Mouse (Mus musculus): ENCODE measurements at regions not wholly inside any gene's neighbourhood (a gene's known extent, or its start where the extent isn't known, plus 50 kb on each side); places are given as distances from the start of the nearest gene placed in this dataset.

DNA sequence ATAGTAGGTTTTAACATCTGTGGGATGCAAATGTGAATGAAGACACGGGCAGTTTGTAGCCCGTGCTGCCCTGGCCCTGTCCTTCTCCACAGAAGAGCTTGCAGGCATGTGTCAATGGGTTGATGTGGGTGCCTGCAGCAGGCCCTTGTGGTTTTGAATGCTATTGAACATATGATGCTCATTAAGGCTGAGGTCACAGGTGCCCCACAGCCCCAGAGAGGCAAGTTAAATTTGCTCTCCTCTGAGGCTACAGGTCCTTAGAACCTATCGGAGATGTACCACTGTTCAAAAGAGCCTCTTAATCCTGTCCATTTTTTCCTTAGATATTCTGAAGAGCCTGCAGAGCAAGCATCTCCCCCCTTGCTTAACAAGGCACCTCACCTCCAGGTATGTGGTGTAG, 71.7 kb upstream of the Dlg1 start:
- peak overlapping the region; percentile 38; the same call in 1 of the 2 replicates for H3K27ac ChIP-seq (ENCODE audit: low read depth, low read length)
- no peak for TF ChIP-seq CTCF (IDR thresholded peaks at IDR 0.05)
- H3K4me2 ChIP-seq (ENCODE audit: low read depth, low read length, poor library complexity, severe bottlenecking) = no peak overlapping the region
- WGBS = 66% methylated on average over 3 of the region's 3 CpGs
- no peaks in the 10 kb centered on the region for H3K36me3 ChIP-seq (ENCODE audit: insufficient read depth, low read length)
- H3K4me1 ChIP-seq (ENCODE audit: insufficient read depth, low read length) = peaks cover 14% of the 10 kb centered on the region
- no peak overlapping the region for H3K9ac ChIP-seq (replicated peaks; ENCODE audit: low read length, poor library complexity, severe bottlenecking)
- DNase-seq (ENCODE audit: low spot score) = no peak
- no peaks in the 10 kb centered on the region for H3K9me3 ChIP-seq (ENCODE audit: low read length)
- ATAC-seq (ENCODE audit: low FRiP score) = 0 out of 2 replicates have a peak, but pooled peaks have one; percentile 35
- H3K27me3 ChIP-seq (ENCODE audit: insufficient read depth, low read length) = no peaks in the 10 kb centered on the region
- no peak overlapping the region for H3K4me3 ChIP-seq (ENCODE audit: low read depth, low read length)

DNA sequence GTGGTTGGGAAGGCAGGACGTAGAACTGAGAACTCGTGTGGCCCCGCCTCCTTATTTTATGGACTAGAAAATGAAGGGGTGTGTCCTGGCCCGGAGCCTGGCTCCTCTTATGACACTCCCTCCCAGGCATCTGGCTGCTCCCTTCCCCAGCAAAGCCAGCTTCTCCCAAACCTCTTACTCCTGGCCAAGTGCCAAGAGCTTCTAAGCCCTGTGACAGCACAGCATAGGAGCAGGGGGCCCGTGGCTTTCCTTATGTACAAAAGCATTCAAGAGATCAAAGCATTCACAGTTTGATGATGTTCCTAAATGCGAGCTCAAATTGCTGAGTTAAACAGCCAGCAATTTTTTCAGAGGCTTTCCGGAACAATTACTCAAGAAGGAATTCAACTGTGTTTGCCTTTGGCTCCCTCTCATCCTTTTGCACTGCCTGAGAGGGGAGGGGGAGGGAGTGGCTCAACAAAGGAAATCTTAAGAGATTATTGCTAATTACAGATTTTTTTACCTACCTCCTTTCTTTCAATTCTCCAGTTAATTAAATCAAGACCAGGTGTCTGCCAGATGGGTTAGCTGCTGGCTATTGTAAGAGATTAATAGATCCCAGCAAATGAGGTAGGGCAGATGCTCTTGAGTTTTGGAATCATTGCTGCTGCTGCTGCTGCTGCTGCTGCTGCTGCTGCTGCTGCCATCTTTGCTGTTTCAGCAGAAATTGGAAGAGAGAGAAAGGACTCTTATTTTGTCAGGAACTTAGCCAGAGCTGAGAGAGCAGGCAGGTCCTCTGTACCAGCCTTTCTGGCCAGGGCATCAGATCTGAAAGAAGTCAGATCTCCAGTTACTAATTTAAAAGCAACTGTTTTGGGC, 71.0 kb upstream of the Dlg1 start:
- peak overlapping the region; percentile 39 for H3K27ac ChIP-seq (ENCODE audit: low read depth, low read length)
- WGBS = 7% methylated on average over 7 of the region's 7 CpGs
- no peaks in the 10 kb centered on the region for H3K9me3 ChIP-seq (ENCODE audit: low read length)
- H3K4me2 ChIP-seq (ENCODE audit: low read depth, low read length, poor library complexity, severe bottlenecking) = peak overlapping the region; percentile 16; the same call in 1 of the 2 replicates
- no peak for TF ChIP-seq CTCF (IDR thresholded peaks at IDR 0.05)
- H3K4me3 ChIP-seq (ENCODE audit: low read depth, low read length) = no peak overlapping the region
- peak; percentile 88 for ATAC-seq (ENCODE audit: low FRiP score)
- no peaks in the 10 kb centered on the region for H3K27me3 ChIP-seq (ENCODE audit: insufficient read depth, low read length)
- H3K36me3 ChIP-seq (ENCODE audit: insufficient read depth, low read length) = no peaks in the 10 kb centered on the region
- peak; percentile 95 for DNase-seq (ENCODE audit: low spot score)
- peaks cover 14% of the 10 kb centered on the region for H3K4me1 ChIP-seq (ENCODE audit: insufficient read depth, low read length)
- no peak overlapping the region for H3K9ac ChIP-seq (replicated peaks; ENCODE audit: low read length, poor library complexity, severe bottlenecking)

DNA sequence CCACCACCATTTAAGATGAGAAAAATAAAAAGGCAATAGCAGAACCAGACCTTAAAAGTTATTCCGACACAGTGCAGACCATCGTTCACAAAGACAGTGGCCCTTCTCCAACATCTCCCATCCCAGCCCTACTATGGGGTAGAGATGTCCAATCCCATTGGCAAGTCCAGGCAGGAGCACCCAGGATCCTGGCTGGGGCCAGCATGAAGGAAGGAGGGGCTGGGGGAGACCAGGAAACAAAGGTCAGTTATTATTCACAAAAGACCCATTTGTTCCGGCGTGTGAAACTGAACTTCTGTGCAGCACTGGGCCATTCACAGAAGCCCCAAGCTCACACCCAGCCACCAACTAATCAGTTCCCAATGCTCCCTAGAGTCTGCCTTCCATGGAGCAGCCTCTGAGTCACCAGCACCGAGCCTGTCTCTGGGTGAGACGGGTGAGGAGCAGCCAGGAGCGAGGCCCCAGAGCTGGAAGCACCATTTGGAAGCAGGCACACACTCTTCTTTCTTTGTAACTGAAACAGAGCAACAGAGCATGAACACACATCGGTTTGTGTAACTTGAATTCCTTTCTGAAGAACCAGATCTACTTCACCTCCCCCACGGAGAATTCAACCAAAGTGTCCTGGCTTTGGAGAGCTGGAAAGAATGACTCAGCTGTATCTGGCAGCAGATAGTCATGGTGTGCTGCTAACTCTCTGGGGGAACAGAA, 70.1 kb upstream of the Dlg1 start:
- no peak for ATAC-seq (ENCODE audit: low FRiP score)
- Histone ChIP-seq H3K27me3 (ENCODE audit: insufficient read depth, low read length) (no peaks in the 10 kb centered on the region), H3K4me1 (ENCODE audit: insufficient read depth, low read length) (peaks cover 14% of the 10 kb centered on the region), H3K27ac (ENCODE audit: low read depth, low read length) (peak overlapping the region; percentile 39), H3K9me3 (ENCODE audit: low read length) (no peaks in the 10 kb centered on the region), H3K4me3 (ENCODE audit: low read depth, low read length) (no peak overlapping the region), H3K4me2 (ENCODE audit: low read depth, low read length, poor library complexity, severe bottlenecking) (no peak overlapping the region), H3K9ac (replicated peaks; ENCODE audit: low read length, poor library complexity, severe bottlenecking) (no peak overlapping the region), H3K36me3 (ENCODE audit: insufficient read depth, low read length) (no peaks in the 10 kb centered on the region)
- WGBS = 33% methylated on average over 9 of the region's 9 CpGs
- TF ChIP-seq CTCF (IDR thresholded peaks at IDR 0.05) = no peak
- DNase-seq (ENCODE audit: low spot score) = peak; percentile 39

- TF ChIP-seq CTCF (IDR thresholded peaks at IDR 0.05) = no peak
- Histone ChIP-seq H3K27ac (ENCODE audit: low read depth, low read length) (no peak overlapping the region), H3K9ac (replicated peaks; ENCODE audit: low read length, poor library complexity, severe bottlenecking) (no peak overlapping the region), H3K4me2 (ENCODE audit: low read depth, low read length, poor library complexity, severe bottlenecking) (no peak overlapping the region), H3K36me3 (ENCODE audit: insufficient read depth, low read length) (no peaks in the 10 kb centered on the region), H3K4me1 (ENCODE audit: insufficient read depth, low read length) (peaks cover 3% of the 10 kb centered on the region; the same call in 1 of the 2 replicates), H3K4me3 (ENCODE audit: low read depth, low read length) (no peak overlapping the region), H3K27me3 (ENCODE audit: insufficient read depth, low read length) (no peaks in the 10 kb centered on the region), H3K9me3 (ENCODE audit: low read length) (no peaks in the 10 kb centered on the region)
- WGBS = 77% methylated on average over 5 of the region's 5 CpGs
- DNase-seq (ENCODE audit: low spot score) = no peak
- no peak for ATAC-seq (ENCODE audit: low FRiP score)
Measured at GRCm38 (mm10) chr16:31597965-31598364, 65.3 kb upstream of the Dlg1 start.

GRCm38 (mm10) chr16:31598409-31598988, 64.7 kb upstream of the Dlg1 start:
- Histone ChIP-seq H3K27ac (ENCODE audit: low read depth, low read length) (no peak overlapping the region), H3K4me1 (ENCODE audit: insufficient read depth, low read length) (no peaks in the 10 kb centered on the region), H3K36me3 (ENCODE audit: insufficient read depth, low read length) (no peaks in the 10 kb centered on the region), H3K9ac (replicated peaks; ENCODE audit: low read length, poor library complexity, severe bottlenecking) (no peak overlapping the region), H3K4me2 (ENCODE audit: low read depth, low read length, poor library complexity, severe bottlenecking) (no peak overlapping the region), H3K27me3 (ENCODE audit: insufficient read depth, low read length) (no peaks in the 10 kb centered on the region), H3K4me3 (ENCODE audit: low read depth, low read length) (no peak overlapping the region), H3K9me3 (ENCODE audit: low read length) (no peaks in the 10 kb centered on the region)
- TF ChIP-seq CTCF (IDR thresholded peaks at IDR 0.05) = no peak
- no peak for ATAC-seq (ENCODE audit: low FRiP score)
- no peak for DNase-seq (ENCODE audit: low spot score)
- 88% methylated on average over 9 of the region's 9 CpGs for WGBS

Data from midbrain, postnatal 0 days (tissue).